Mouse (Mus musculus) erythroblast, embryonic 14.5 days (primary cell): Measurements from ENCODE around the gene Hapln4. TPM values are rescaled to one million over a fixed set of nuclear protein-coding genes. Genes with fewer than 3 reads are reported as not detected.
A peak's percentile ranks its signal among the peaks of the same experiment; 100 is the strongest.

Experiments used
- H3K27me3 ChIP-seq: 2 replicates; pipeline ENCODE4 v1.6.1; 2012; ENCODE audit warnings: inconsistent platforms; ENCODE audit not compliant: control insufficient read depth
- H3K36me3 ChIP-seq: 2 replicates; pipeline ENCODE4 v1.6.1; 2012; ENCODE audit warnings: mild to moderate bottlenecking, inconsistent platforms; ENCODE audit not compliant: control insufficient read depth
- H3K4me1 ChIP-seq: 2 replicates; pipeline ENCODE4 v1.6.1; 2012; ENCODE audit warnings: inconsistent platforms; ENCODE audit not compliant: control insufficient read depth
- H3K4me3 ChIP-seq: replicated peaks from 2 replicates; pipeline ENCODE3; 2012; ENCODE audit warnings: moderate library complexity, mild to moderate bottlenecking, inconsistent platforms
- H3K9me3 ChIP-seq: 2 replicates; pipeline ENCODE4 v1.6.1; 2012; ENCODE audit warnings: low read length, inconsistent platforms, mixed read lengths; ENCODE audit not compliant: control insufficient read depth
- GATA1 ChIP-seq: IDR thresholded peaks from 2 replicates; pipeline ENCODE4 v1.6.1; 2012; ENCODE audit warnings: low read length, inconsistent platforms, mixed read lengths
- TAL1 ChIP-seq: IDR thresholded peaks from 3 replicates; pipeline ENCODE4 v1.6.1; 2012; ENCODE audit warnings: low read length, inconsistent platforms, mixed read lengths
- polyA plus RNA-seq: library from polyadenylated mRNA; stranded (reverse); fragments of >175 nt; gene quantifications from 2 replicates; pipeline ENCODE4 v1.2.3, GENCODE M21; 2012

Hapln4 gene
- polyA plus RNA-seq, 1 experiment, result not detected

DNA sequence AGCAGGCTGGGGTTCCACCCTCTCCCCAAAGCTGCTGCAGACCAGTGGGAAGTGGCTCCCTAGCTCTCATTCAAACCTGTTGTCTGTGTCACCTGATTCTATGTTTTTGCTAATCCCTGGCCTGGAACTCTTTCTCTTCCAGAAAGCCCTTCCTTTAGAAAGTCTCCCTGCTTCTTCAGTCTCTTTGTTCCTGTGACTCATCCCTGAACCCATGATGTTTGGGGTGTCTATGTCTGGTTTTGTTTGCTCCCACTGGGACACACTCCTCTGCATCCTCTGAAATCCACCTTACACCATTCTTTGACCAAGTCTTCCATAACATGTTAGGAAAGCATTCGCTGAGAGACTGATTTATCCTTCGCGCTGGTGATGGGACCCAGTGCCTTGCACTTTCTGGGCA, 46.8 kb downstream of the Hapln4 start:
- Histone ChIP-seq H3K27me3 (peaks cover 5% of the 10 kb centered on the region), H3K4me1 (peaks cover 39% of the 10 kb centered on the region), H3K9me3 (no peaks in the 10 kb centered on the region), H3K4me3 (no peak overlapping the region), H3K36me3 (peaks cover 28% of the 10 kb centered on the region)
- TF ChIP-seq GATA1 (no peak), TAL1 (no peak)

DNA sequence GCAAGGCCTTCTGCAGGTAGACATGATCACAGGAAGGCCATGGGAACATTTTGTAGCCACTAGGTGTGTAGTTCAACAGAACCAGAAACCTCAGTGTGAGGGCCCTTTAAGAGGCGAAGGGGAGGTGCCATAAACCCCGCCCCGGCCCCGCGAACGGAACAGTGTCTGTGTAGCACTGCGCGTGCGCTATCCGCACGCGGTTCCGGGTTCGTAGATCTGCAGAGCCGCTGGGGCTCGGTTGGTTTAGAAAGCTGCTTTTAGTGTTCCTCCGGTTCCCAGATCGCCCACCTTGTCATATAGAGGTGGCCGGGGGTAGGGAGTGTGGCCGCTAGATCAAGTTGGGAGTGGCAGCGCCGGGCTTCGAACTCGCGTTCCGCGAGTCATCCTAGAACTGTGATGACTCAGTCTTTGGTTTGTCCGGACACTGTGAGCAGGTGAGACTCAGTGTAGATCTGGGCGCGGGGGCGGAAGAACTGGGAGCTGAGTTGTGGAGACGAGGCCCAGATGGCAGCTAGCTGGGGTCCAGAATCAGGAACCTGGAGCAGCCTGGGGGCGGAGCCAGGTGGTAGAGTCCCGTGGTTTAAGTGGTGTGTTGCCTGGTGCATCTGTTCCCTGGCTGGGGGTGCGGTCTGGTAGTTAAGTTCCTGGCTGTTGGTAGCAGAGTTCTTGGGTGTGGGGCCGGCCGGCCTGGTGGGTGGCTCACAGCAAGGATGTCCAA, 48.1 kb downstream of the Hapln4 start, which contains the start of gene Nr2c2ap:
Nr2c2ap (plus strand) TSS at position 168 of the 718 bp plus-strand sequence.
- TF ChIP-seq TAL1 (no peak), GATA1 (no peak)
- Histone ChIP-seq H3K4me3 (peak within 1 kb of the TSS; percentile 81), H3K9me3 (no peaks in the 10 kb centered on the region), H3K27me3 (no peaks in the 10 kb centered on the region), H3K4me1 (peaks cover 46% of the 10 kb centered on the region), H3K36me3 (peaks cover 41% of the 10 kb centered on the region)

DNA sequence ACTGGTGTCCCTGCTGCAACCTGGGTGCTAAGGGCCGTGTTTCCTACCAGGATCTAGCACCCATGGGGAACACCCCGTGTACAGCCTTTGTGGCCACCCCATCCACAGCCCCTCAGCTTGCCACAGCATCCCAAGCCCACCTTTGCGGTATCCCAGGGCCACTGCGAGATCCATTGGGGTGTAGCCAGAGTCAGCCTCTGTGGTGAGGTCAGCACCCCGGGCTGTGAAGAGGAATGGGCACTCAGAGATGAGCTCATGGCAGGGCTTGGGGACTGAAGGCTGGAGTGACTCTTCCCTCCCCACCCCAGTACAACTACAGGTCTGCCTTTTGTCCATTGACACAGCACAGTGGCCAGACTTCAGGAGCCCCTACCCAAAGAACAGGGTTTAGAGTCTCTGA, 50.8 kb downstream of the Hapln4 start:
- Histone ChIP-seq H3K36me3 (peaks cover 48% of the 10 kb centered on the region), H3K4me3 (no peak overlapping the region), H3K27me3 (no peaks in the 10 kb centered on the region), H3K4me1 (peaks cover 61% of the 10 kb centered on the region), H3K9me3 (no peaks in the 10 kb centered on the region)
- TF ChIP-seq TAL1 (no peak), GATA1 (no peak)

DNA sequence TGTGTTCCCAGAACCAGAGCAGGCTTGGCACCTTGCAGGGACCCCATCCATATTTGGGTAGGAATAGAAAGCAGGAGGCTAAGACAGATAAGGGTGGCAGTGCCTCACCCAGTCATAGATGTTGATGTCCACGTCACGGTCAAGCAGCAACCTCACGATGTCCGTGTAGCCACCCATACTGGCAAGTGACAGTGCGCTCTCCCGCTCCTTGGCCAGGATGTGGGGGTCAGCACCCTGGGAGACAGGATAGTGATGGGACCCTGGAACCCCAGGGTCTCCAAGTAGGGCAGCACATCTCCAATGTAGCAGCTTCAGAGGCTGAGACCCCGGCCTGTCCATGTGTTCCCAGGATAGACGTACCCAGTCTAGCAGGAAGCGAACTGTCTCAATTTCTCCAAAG, 51.7 kb downstream of the Hapln4 start:
- Histone ChIP-seq H3K36me3 (peaks cover 48% of the 10 kb centered on the region), H3K9me3 (no peaks in the 10 kb centered on the region), H3K4me1 (peaks cover 65% of the 10 kb centered on the region), H3K4me3 (no peak overlapping the region), H3K27me3 (no peaks in the 10 kb centered on the region)
- no peak for TF ChIP-seq TAL1
- no peak for TF ChIP-seq GATA1

DNA sequence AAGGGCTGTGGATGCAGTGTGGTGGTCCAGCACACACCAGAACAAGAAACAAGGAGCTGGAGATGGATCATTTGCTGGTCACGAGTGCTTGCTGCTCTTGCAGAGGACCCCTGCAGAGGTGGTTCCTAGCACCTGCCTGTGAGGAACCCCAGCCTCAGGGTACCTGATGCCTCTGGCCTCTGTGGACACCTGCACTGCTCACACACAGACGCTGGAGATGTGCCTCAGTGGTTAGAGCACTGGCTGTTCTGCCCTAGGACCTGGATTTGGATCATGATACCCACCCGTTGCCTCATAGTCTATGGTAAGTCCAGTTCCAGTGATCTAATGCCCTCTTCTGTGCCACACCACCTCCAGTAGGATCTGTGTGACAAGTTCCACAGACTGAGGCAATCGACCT, 53.3 kb downstream of the Hapln4 start:
- Histone ChIP-seq H3K36me3 (peaks cover 51% of the 10 kb centered on the region), H3K4me3 (no peak overlapping the region), H3K4me1 (peaks cover 67% of the 10 kb centered on the region), H3K9me3 (no peaks in the 10 kb centered on the region), H3K27me3 (no peaks in the 10 kb centered on the region)
- TF ChIP-seq GATA1, result no peak
- TF ChIP-seq TAL1, result no peak

DNA sequence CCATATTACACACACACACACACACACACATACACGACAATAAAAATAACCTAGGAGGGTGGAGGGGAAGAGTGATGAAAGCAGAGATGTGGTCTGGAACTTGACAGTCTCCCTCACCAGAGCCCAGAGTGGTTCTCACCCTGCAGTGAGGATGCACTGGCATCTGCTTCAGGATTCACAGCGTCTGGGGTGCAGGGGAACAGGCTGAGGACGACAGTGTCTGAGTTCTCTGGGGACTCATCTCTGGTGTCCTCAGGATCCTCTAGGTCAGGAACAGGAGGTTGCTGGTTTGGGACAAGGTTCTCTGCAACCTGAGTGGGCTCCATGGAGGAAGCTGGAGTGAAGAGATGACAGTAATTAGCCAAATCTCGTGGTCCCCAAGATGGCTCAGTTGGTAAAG, 54.6 kb downstream of the Hapln4 start:
- Histone ChIP-seq H3K4me1 (peaks cover 58% of the 10 kb centered on the region), H3K36me3 (peaks cover 56% of the 10 kb centered on the region), H3K4me3 (peak overlapping the region; percentile 77), H3K27me3 (no peaks in the 10 kb centered on the region), H3K9me3 (no peaks in the 10 kb centered on the region)
- TF ChIP-seq GATA1 (no peak), TAL1 (no peak)

DNA sequence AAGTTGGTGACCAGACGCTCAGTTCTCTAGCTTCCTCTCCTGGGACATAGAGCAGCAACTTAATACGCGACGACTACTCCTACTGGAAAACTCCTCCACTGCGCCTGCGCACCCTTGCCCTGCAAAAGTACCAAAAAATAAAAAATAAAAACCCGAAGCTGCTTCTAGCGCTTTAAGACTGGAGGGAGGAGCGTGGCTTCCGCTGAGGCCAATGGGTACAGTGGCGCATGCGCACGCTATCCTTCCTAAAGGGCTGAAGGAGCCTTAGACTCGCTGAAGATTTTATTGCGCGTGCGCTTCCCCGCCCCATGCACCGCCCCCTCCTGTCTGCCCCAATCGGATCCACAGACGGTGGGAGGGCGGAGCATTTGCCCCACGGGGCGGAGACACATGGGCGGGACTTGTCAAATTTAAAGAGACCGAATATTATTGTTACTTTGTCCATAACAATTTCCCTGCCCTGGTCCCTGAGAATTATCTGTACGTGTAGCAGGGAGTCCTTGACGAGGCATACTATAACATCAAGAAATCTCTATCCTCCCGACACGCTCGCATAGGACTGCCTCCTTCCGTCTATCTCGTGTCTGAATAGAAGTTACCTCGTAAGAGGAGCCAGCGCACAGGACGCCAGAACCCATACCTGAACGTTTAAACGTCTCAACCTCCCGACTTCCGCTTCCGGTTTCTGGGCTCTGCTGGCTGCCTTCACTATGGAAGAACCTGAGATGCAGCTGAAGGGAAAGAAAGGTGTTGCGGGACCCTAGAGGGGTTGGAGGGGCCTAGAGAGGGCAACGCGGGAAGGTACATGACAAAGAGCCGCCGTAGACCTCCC, 56.0 kb downstream of the Hapln4 start, which contains the start of the genes Rfxank, Borcs8 and Mef2b:
Rfxank (minus strand) TSS at position 129 of the 832 bp plus-strand sequence.
Borcs8 (plus strand) TSS at position 474 of the 832 bp plus-strand sequence.
Mef2b (plus strand) TSS at position 686 of the 832 bp plus-strand sequence.
- TF ChIP-seq TAL1, result no peak
- no peak for TF ChIP-seq GATA1
- Histone ChIP-seq H3K4me3 (peak within 1 kb of the TSS; percentile 77), H3K36me3 (peaks cover 51% of the 10 kb centered on the region), H3K4me1 (peaks cover 47% of the 10 kb centered on the region), H3K9me3 (no peaks in the 10 kb centered on the region), H3K27me3 (no peaks in the 10 kb centered on the region)

DNA sequence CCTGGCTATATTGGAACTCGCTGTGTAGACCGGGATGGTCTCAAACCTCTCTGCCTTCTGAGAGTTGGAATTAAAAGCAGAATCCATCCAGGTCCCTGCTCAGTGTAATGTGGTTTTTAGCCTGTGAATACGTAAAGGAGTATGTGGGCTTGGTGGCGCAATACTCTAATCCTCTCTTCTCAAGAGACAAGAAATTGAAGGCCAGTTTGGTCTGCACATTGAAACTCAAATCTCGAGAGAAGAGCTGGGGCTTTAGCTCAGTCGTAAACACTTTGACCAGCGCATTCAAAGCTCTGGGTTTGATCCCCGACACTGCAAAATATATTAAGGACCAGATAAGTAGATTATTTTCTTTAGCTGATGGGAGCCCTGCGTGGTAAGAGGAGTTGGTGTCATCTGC, 56.7 kb downstream of the Hapln4 start:
- peak overlapping the region; percentile 77 for H3K4me3 ChIP-seq
- no peaks in the 10 kb centered on the region for H3K9me3 ChIP-seq
- H3K4me1 ChIP-seq, result peaks cover 40% of the 10 kb centered on the region
- H3K36me3 ChIP-seq, result peaks cover 51% of the 10 kb centered on the region
- no peaks in the 10 kb centered on the region for H3K27me3 ChIP-seq
- TF ChIP-seq TAL1 (no peak), GATA1 (no peak)

Other genes with a start within 250 kb of the Hapln4 start
- not detected in 2 replicates for gene Cilp2, start 195.8 kb upstream of the Hapln4 start, polyA plus RNA-seq
- gene Tssk6, start 181.3 kb upstream of the Hapln4 start, polyA plus RNA-seq, result 0.10 and 0.18 TPM in 2 replicates
- gene Ndufa13, start 180.9 kb upstream of the Hapln4 start, polyA plus RNA-seq, result 18.1 and 19.7 TPM in 2 replicates
- 0.17 and 0.58 TPM in 2 replicates for gene Yjefn3, start 180.7 kb upstream of the Hapln4 start, polyA plus RNA-seq
- 5.9 and 8.1 TPM in 2 replicates for gene Gatad2a, start 87.1 kb upstream of the Hapln4 start, polyA plus RNA-seq
- gene Mau2, start 40.7 kb upstream of the Hapln4 start, polyA plus RNA-seq, result 1.5 TPM in 2 replicates
- gene Sugp1, start 40.6 kb upstream of the Hapln4 start, polyA plus RNA-seq, result 4.0 TPM in 2 replicates
- gene Tm6sf2, start 10.5 kb upstream of the Hapln4 start, polyA plus RNA-seq, result 0.03 TPM in 1 of 2 replicates, not detected in the other
- gene Ncan, start 37.4 kb downstream of the Hapln4 start, polyA plus RNA-seq, result not detected in 2 replicates
- 0.21 and 0.41 TPM in 2 replicates for gene Nr2c2ap, start 47.9 kb downstream of the Hapln4 start, polyA plus RNA-seq
- 1.8 and 2.5 TPM in 2 replicates for gene Rfxank, start 55.7 kb downstream of the Hapln4 start, polyA plus RNA-seq
- 2.9 and 4.0 TPM in 2 replicates for gene Borcs8, start 56.0 kb downstream of the Hapln4 start, polyA plus RNA-seq
- 0.14 and 0.29 TPM in 2 replicates for gene Mef2b, start 56.3 kb downstream of the Hapln4 start, polyA plus RNA-seq
- 9.0 and 11.2 TPM in 2 replicates for gene Tmem161a, start 88.9 kb downstream of the Hapln4 start, polyA plus RNA-seq
- gene Slc25a42, start 128.8 kb downstream of the Hapln4 start, polyA plus RNA-seq, result 2.6 and 2.9 TPM in 2 replicates
- 1.5 and 2.7 TPM in 2 replicates for gene Sugp2, start 150.8 kb downstream of the Hapln4 start, polyA plus RNA-seq
- 1.6 and 2.2 TPM in 2 replicates for gene Armc6, start 151.0 kb downstream of the Hapln4 start, polyA plus RNA-seq
- gene Homer3, start 199.4 kb downstream of the Hapln4 start, polyA plus RNA-seq, result 0.24 and 0.26 TPM in 2 replicates
- 2.8 and 3.8 TPM in 2 replicates for gene Ddx49, start 219.0 kb downstream of the Hapln4 start, polyA plus RNA-seq
- 32.6 and 34.2 TPM in 2 replicates for gene Cope, start 219.1 kb downstream of the Hapln4 start, polyA plus RNA-seq
- gene Cers1, start 232.3 kb downstream of the Hapln4 start, polyA plus RNA-seq, result 0.06 TPM in 1 of 2 replicates, not detected in the other
- gene Gdf1, start 246.4 kb downstream of the Hapln4 start, polyA plus RNA-seq, result 0.10 and 0.13 TPM in 2 replicates